Mouse (Mus musculus) erythroblast, embryonic 14.5 days (primary cell): ENCODE results near the gene Hist1h4f.
"Not testable (repeated sequence)": the region's sequence is repeated elsewhere in the genome, so short reads cannot be mapped to it uniquely, and the experiment has no call there.

Experiments used
- GATA1 ChIP-seq: IDR thresholded peaks from 2 replicates; pipeline ENCODE4 v1.6.1; 2012; ENCODE audit warnings: low read length, inconsistent platforms, mixed read lengths
- TAL1 ChIP-seq: IDR thresholded peaks from 3 replicates; pipeline ENCODE4 v1.6.1; 2012; ENCODE audit warnings: low read length, inconsistent platforms, mixed read lengths

DNA sequence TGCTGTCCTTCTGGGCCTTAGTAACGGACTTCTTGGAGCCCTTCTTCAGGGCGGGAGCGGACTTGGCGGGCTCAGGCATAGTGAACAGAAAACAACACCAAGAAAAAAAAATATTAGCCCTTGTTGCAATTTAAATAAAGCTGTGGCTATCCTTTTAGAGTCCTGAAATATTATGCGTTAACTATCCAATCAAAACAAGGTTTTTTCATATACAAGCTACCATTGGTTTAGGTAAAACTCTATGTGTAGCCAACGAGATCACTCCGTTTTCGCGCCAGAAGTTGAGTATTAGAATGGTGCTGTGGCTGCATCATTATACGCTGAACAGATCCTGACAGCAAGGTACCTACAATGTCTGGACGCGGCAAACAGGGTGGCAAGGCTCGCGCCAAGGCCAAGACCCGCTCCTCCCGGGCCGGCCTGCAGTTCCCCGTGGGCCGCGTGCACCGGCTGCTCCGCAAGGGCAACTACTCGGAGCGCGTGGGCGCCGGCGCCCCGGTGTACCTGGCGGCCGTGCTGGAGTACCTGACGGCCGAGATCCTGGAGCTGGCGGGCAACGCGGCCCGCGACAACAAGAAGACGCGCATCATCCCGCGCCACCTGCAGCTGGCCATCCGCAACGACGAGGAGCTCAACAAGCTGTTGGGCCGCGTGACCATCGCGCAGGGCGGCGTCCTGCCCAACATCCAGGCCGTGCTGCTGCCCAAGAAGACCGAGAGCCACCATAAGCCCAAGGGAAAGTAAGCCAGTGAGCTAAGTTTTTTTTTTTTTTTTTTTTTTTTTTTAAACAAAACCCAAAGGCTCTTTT is 17.7 kb downstream of the Hist1h4f start, which contains the start of gene Hist1h2af:
- not testable (repeated sequence) for TF ChIP-seq TAL1, GATA1
